Mouse (Mus musculus): ENCODE data around the gene Rfwd3. TPM values are rescaled to one million over a fixed set of nuclear protein-coding genes. Genes with fewer than 3 reads are reported as not detected.
A peak's percentile ranks its signal among the peaks of the same experiment; 100 is the strongest.
"Not testable (repeated sequence)": the region's sequence is repeated elsewhere in the genome, so short reads cannot be mapped to it uniquely, and the experiment has no call there.

The Rfwd3 gene
- polyA plus RNA-seq, 1 experiment from 2014 or later, result 70.6 TPM

DNA sequence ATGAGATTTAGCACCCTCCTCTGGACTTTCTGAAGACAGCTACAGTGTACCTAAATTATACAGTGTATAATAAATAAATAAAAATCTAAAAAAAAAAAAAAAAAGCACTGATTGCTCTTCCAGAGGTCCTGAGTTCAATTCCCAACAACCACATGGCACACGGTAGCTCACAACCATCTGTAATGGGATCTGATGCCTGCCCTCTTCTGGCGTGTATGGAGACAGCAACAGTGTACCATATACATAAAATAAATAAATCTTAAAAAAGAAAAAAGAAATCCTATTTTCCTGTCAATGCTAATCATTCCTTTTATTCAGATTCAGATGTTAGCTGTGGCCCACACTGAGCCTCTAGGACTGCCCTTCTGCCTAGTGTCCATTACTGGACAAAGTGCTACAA, 31.7 kb downstream of the Rfwd3 start:
- Histone ChIP-seq H3K27ac (no peak overlapping the region), H3K4me1 (no peaks in the 10 kb centered on the region), H3K27me3 (replicated peaks) (no peaks in the 10 kb centered on the region), H3K9me3 (replicated peaks) (no peaks in the 10 kb centered on the region), H3K4me2 (no peak overlapping the region), H3K9ac (no peak overlapping the region), H3K4me3 (no peak overlapping the region), H3K36me3 (peaks cover 36% of the 10 kb centered on the region)
- 70% methylated on average over 2 of the region's 2 CpGs for WGBS (ENCODE audit: insufficient replicate concordance)
- no peak for ATAC-seq

DNA sequence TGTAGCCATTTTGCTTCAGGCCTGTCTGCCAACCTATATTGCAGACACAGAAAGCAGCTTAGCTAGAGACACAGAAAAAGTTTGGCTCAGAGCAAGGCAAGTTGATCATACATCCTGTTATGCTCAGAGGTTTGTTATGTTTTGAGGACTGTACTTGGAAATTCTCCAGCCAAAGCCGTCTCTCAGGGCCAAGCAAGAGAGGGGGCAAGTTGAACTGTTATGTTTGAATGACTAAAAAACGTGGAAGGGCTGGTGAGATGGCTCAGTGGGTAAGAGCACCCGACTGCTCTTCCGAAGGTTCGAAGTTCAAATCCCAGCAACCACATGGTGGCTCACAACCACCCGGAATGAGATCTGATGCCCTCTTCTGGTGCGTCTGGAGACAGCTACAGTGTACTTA, 33.9 kb downstream of the Rfwd3 start:
- H3K4me1 ChIP-seq, result peaks cover 10% of the 10 kb centered on the region

DNA sequence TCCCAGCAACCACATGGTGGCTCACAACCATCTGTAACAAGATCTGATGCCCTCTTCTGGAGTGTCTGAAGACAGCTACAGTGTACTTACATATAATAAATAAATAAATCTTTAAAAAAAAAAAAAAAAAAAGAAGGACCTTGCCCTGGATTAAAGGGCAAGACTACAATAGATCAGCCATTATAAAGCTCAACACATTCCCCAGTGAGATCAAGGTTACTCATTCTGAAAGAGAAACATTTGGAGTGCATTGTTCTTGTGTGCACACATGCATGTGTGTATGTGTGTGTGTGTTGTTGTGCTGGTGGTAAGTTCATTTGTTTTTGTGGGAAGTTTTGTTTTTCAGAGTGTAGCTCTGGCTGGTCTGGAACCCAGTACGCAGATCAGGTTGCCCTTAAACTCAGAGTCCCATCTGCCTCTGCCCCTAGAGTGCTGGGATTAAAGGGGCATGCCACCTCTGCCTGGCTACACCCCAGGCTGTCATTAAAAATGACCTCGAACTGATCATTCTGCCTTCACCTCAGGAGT, 35.3 kb downstream of the Rfwd3 start:
- peaks cover 14% of the 10 kb centered on the region; the same call in 1 of the 2 replicates for H3K27me3 ChIP-seq (replicated peaks)
- no peak overlapping the region for H3K4me3 ChIP-seq
- ATAC-seq, result no peak
- H3K9me3 ChIP-seq (replicated peaks), result no peaks in the 10 kb centered on the region
- peaks cover 16% of the 10 kb centered on the region for H3K4me1 ChIP-seq
- no peak overlapping the region for H3K4me2 ChIP-seq
- H3K9ac ChIP-seq, result no peak overlapping the region
- 71% methylated on average over 2 of the region's 2 CpGs for WGBS (ENCODE audit: insufficient replicate concordance)
- peaks cover 5% of the 10 kb centered on the region; the same call in 1 of the 2 replicates for H3K36me3 ChIP-seq
- no peak overlapping the region for H3K27ac ChIP-seq

More for the DNA sequence above, 33.9 kb downstream of the Rfwd3 start:
- not testable (repeated sequence) for H3K27me3 ChIP-seq (replicated peaks); H3K4me2 ChIP-seq; ATAC-seq; H3K9me3 ChIP-seq (replicated peaks); H3K27ac ChIP-seq; H3K9ac ChIP-seq; H3K4me3 ChIP-seq
- 69% methylated on average over 7 of the region's 7 CpGs for WGBS (ENCODE audit: insufficient replicate concordance)
- peaks cover 17% of the 10 kb centered on the region for H3K36me3 ChIP-seq

DNA sequence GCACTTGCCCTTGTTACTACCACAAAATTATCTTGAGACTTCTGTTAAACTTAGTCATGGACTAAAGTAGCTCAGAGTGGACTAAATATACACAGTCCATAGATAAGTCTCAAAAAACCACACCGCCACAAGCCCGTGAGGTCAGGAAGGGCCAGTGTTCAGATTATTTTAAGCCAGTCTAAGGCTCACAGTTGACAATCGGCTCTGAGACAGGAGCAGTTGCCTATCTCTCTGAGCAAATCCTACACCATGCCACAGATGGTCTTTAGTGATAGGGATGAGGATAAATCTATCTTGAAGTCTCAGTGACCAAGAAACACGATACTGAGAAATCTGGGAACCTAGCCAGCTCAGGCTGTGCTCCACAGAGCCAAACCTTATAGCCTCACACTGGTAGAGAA, 38.0 kb downstream of the Rfwd3 start:
- H3K4me3 ChIP-seq, result no peak overlapping the region
- 0 out of 2 replicates have a peak overlapping the region, but pooled peaks have one; percentile 4 for H3K4me2 ChIP-seq
- no peak overlapping the region for H3K9ac ChIP-seq
- peaks cover 29% of the 10 kb centered on the region for H3K4me1 ChIP-seq
- H3K36me3 ChIP-seq, result no peaks in the 10 kb centered on the region
- no peaks in the 10 kb centered on the region for H3K9me3 ChIP-seq (replicated peaks)
- ATAC-seq, result peak; percentile 14
- 17% methylated on average over 4 of the region's 4 CpGs for WGBS (ENCODE audit: insufficient replicate concordance)
- no peak overlapping the region for H3K27ac ChIP-seq
- peaks cover 14% of the 10 kb centered on the region; the same call in 1 of the 2 replicates for H3K27me3 ChIP-seq (replicated peaks)

DNA sequence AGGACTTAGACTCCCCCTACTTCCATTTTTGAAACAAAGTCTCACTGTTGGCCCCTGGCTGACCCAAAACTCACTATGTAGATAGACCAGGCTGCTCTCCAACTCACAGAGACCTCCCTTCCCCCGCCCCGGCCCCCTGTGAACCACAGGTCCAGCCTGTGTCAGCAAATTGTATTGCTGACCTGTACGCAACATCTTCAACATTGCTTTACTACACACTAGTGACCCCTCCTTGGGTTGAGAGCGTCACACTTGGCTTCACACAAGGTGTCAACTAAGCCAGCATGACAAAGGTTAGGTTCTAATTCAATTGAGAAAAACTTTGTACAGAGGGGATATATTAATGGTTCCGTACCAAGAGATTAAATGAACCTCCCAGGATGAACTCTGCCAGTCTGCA, 39.8 kb downstream of the Rfwd3 start:
- Histone ChIP-seq H3K4me2 (peak overlapping the region; percentile 70), H3K27ac (no peak overlapping the region), H3K4me1 (peaks cover 31% of the 10 kb centered on the region), H3K4me3 (peak overlapping the region; percentile 89; the same call in 1 of the 2 replicates), H3K9ac (0 out of 2 replicates have a peak overlapping the region, but pooled peaks have one; percentile 93), H3K36me3 (peaks cover 7% of the 10 kb centered on the region), H3K9me3 (replicated peaks) (no peaks in the 10 kb centered on the region), H3K27me3 (replicated peaks) (peaks cover 14% of the 10 kb centered on the region; the same call in 1 of the 2 replicates)
- 80% methylated on average over 5 of the region's 5 CpGs for WGBS (ENCODE audit: insufficient replicate concordance)
- ATAC-seq, result no peak

DNA sequence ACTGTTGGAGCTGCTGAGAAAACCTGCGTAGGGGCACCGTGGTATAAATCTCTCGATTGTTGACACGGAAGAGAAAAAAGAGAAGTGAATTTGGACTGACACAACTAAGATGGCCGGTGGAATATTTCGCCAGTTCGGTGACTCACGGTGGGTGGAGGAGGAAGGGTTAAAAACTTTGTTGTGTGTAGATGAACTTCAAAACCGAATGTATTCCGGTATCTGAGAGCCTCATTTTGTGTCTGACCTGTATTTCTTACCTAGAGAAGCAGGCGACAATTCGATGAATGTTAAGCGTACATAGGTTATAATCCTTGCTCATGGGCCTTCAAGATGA, 40.6 kb downstream of the Rfwd3 start:
- WGBS (ENCODE audit: insufficient replicate concordance), result 9% methylated on average over 13 of the region's 13 CpGs

DNA sequence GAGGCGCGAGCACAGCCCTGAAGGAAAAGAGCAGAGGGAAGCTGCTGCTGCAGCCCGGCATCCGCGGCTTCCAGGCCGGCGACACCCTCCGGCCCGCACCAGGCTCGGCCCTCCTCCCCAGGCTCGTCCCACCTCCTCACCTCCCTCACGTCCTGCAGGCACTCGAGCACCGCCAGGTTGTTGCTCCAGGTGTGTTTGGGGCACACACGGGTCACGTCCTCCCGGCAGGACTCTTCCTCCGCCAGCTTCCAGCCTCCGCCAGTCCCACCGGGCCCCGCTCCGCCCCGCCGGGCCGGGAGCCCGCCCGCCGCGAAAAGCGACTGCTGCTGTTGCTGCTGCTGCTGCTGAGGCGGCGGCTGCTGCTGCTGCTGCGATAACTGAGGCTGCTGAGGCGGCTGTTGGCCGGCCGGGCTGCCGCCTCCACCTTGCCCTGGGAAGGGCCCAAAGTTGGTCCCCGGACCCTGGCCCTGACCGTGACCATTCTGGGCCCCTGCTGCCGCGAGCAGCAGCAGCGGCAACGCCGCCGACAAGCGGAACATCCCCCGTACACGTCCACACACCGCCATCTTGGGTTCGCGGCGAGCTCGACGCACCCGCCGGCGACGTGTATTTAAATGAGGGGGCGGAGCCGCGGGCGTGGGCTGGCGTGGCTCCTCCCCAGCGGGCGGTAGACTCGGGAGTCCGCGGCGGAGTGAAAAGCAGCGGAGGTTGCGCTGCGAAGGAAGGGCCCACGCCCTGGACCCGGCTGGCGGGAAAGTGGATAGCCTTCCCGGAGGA, 41.2 kb downstream of the Rfwd3 start, which contains the start of gene Glg1:
Glg1 (minus strand) TSS at position 586 of the 777 bp plus-strand sequence.
- Histone ChIP-seq H3K27me3 (replicated peaks) (peaks cover 14% of the 10 kb centered on the region; the same call in 1 of the 2 replicates), H3K4me3 (peak within 1 kb of the TSS; percentile 89), H3K9ac (peak within 1 kb of the TSS; percentile 93), H3K36me3 (peaks cover 7% of the 10 kb centered on the region), H3K4me2 (peak within 1 kb of the TSS; percentile 70), H3K9me3 (replicated peaks) (no peaks in the 10 kb centered on the region), H3K4me1 (peaks cover 31% of the 10 kb centered on the region), H3K27ac (peak within 1 kb of the TSS; percentile 98)
- 2% methylated on average over 75 of the region's 76 CpGs for WGBS (ENCODE audit: insufficient replicate concordance)
- ATAC-seq, result peak; percentile 88

More for the DNA sequence above, 40.6 kb downstream of the Rfwd3 start:
- Histone ChIP-seq H3K9ac (peak overlapping the region; percentile 93), H3K4me2 (peak overlapping the region; percentile 70), H3K4me3 (peak overlapping the region; percentile 89), H3K27ac (peak overlapping the region; percentile 98), H3K9me3 (replicated peaks) (no peaks in the 10 kb centered on the region), H3K36me3 (peaks cover 7% of the 10 kb centered on the region), H3K27me3 (replicated peaks) (peaks cover 14% of the 10 kb centered on the region; the same call in 1 of the 2 replicates), H3K4me1 (peaks cover 31% of the 10 kb centered on the region)
- peak; percentile 2; the same call in 1 of the 2 replicates for ATAC-seq

DNA sequence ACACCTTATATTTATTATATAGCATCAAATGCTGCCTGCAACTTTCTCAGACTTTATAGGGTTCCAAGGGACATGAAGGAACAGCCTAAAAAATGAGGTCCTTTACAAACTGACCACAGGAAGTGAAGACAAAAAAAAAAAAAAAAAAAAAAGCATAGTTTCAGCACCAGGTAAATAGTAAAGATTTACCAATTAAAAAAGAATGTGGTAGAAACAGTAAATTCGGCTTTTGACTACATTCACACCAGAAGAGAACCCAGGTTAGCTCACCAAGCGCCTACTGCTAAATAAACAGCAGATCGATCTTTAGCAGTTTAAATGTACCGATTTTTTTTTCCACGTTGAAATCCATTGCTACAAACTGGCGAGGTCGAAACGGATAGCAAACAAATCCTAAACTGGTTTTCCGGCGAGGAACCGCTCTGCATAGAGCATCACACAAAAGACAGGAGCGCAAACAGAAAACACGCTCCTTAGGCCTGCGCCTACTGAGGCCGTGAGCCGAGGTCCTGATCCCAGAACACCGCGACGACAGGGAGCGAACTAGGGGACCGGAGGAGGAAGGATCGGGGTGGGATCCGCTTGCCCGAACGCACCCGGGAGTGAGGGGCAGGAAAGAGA, 41.9 kb downstream of the Rfwd3 start:
- WGBS (ENCODE audit: insufficient replicate concordance), result under 1% methylated on average over 26 of the region's 26 CpGs
- no peaks in the 10 kb centered on the region for H3K9me3 ChIP-seq (replicated peaks)
- peaks cover 31% of the 10 kb centered on the region for H3K4me1 ChIP-seq
- H3K36me3 ChIP-seq, result peaks cover 7% of the 10 kb centered on the region
- H3K27me3 ChIP-seq (replicated peaks), result peaks cover 14% of the 10 kb centered on the region; the same call in 1 of the 2 replicates
- peak overlapping the region; percentile 93 for H3K9ac ChIP-seq
- H3K27ac ChIP-seq, result peak overlapping the region; percentile 98
- H3K4me3 ChIP-seq, result peak overlapping the region; percentile 89
- peak overlapping the region; percentile 70 for H3K4me2 ChIP-seq
- ATAC-seq, result peak; percentile 61

DNA sequence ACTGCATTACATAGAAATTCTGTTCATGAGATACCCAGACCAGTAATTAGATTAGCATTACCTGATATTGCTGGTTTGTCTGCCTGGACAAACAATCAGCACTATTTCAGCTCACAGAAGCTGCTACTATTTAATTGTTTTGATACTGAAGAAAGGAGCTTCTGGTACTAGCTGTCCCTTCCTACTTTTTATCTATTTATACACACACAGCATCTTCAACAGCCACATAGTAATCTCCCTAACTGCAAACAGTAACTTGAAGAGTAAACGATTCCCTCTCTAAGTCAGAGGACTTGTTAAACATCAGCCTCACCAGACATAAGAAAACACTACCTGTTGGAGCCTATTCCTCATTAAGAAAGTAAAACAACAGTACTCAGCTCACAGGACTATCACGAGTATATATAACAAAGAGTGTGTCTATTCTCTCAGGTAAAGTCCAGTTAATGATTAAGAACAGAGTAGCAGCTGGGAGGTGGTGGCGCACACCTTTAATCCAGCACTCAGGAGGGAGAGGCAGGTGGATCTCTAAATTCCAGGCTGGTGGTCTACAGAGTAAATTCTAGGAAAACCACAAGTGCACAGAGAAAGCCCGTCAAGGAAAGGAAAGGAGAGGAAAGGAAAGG, 47.4 kb downstream of the Rfwd3 start:
- peak overlapping the region; percentile 20 for H3K4me2 ChIP-seq
- H3K4me3 ChIP-seq, result no peak overlapping the region
- H3K9ac ChIP-seq, result no peak overlapping the region
- H3K9me3 ChIP-seq (replicated peaks), result no peaks in the 10 kb centered on the region
- H3K36me3 ChIP-seq, result peaks cover 7% of the 10 kb centered on the region
- 0 out of 2 replicates have a peak overlapping the region, but pooled peaks have one; percentile 5 for H3K27ac ChIP-seq
- 45% methylated on average over 4 of the region's 4 CpGs for WGBS (ENCODE audit: insufficient replicate concordance)
- no peaks in the 10 kb centered on the region for H3K27me3 ChIP-seq (replicated peaks)
- ATAC-seq, result peak; percentile 70
- H3K4me1 ChIP-seq, result peaks cover 37% of the 10 kb centered on the region

DNA sequence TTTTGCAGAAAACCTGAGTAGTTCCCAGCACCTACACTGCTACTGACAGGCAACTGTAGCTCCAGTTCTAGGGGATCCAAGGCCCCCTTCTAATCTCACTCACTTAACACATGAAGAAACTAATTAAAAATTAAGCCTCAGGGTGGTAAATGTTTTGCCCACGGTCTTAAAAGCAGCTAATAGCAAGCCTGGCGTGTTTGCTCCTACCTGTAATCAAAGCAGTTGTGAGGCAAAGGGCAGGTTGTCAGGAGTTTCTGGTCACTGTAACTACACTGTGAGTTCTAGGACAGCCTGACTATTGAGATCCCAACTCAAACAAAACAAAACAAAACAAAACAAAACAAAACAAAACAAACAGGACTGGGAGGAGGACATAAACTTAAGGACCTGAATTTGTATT, 49.9 kb downstream of the Rfwd3 start:
- H3K9me3 ChIP-seq (replicated peaks), result no peaks in the 10 kb centered on the region
- H3K4me1 ChIP-seq, result peaks cover 37% of the 10 kb centered on the region
- no peak overlapping the region for H3K27ac ChIP-seq
- no peaks in the 10 kb centered on the region for H3K36me3 ChIP-seq
- H3K4me2 ChIP-seq, result no peak overlapping the region
- ATAC-seq, result no peak
- H3K9ac ChIP-seq, result no peak overlapping the region
- H3K27me3 ChIP-seq (replicated peaks), result no peaks in the 10 kb centered on the region
- WGBS (ENCODE audit: insufficient replicate concordance), result 73% methylated on average over 2 of the region's 2 CpGs
- no peak overlapping the region for H3K4me3 ChIP-seq

DNA sequence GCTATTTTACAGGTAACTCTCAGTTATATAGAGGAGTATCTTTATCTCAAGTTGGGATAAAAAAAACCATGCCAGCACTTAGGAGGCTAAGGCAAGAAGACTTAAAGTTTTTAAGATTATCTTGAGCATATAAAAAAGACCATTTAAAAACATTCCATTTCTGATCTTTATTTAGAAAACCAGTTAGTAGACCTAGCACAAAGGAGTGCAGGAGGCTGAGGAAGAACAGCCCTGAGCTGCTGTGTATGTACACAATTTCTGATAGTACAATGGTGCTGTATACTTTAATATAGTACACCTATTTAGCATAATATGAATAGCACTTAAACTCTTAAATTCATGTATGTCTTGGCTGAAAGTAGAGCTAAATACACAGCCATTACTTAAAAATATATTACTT, 51.9 kb downstream of the Rfwd3 start:
- Histone ChIP-seq H3K27me3 (replicated peaks) (no peaks in the 10 kb centered on the region), H3K4me1 (peaks cover 37% of the 10 kb centered on the region), H3K4me2 (no peak overlapping the region), H3K27ac (no peak overlapping the region), H3K9ac (no peak overlapping the region), H3K36me3 (no peaks in the 10 kb centered on the region), H3K4me3 (no peak overlapping the region), H3K9me3 (replicated peaks) (no peaks in the 10 kb centered on the region)
- ATAC-seq, result no peak
